Mouse (Mus musculus) cerebellum, adult 2 months (tissue): Measurements from ENCODE around the gene Oaz2.

Experiments used
- CTCF ChIP-seq: fragments of 200-500 bp; IDR thresholded peaks from 2 replicates; pipeline ENCODE4 v1.5.1; 2011; ENCODE audit warnings: low read depth, mild to moderate bottlenecking, control low read depth, low read length, moderate library complexity, borderline replicate concordance; ENCODE audit not compliant: insufficient read depth
- POLR2A ChIP-seq: fragments of 200-500 bp; IDR thresholded peaks from 2 replicates; pipeline ENCODE4 v1.6.1; 2011; ENCODE audit warnings: low read length, control low read depth, borderline replicate concordance; ENCODE audit not compliant: insufficient read depth

- TF ChIP-seq CTCF (no peak), POLR2A (no peak)
These were observed 46.6 kb upstream of the Oaz2 start for GRCm38 (mm10) chr9:65621196-65621595.
